Mouse (Mus musculus) erythroblast, embryonic 14.5 days (primary cell): ENCODE measurements around the gene Diexf.

Source experiments
- GATA1 ChIP-seq: IDR thresholded peaks from 2 replicates; pipeline ENCODE4 v1.6.1; 2012; ENCODE audit warnings: low read length, inconsistent platforms, mixed read lengths
- TAL1 ChIP-seq: IDR thresholded peaks from 3 replicates; pipeline ENCODE4 v1.6.1; 2012; ENCODE audit warnings: low read length, inconsistent platforms, mixed read lengths

DNA sequence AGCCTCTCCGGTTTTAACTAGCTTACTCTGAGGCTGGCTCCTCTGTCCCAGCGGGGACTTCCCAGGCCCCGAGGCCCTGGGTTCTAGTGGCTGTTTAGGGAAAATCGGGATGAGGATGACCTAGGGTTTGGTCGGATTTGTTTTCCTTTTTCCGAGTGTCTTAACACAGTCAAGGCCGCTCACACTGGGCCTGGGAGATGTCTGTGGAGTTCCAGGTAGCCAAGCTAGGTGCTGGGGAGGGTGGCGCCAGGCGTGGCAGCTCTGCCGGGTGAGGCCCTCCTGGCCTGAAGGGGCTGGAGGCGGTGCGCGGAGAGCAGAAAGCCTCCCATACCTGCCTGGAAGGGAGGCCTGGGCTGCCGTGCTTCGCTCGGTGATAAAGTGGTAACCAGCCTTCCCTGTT lies 23.5 kb upstream of the Diexf start:
- no peak for TF ChIP-seq GATA1
- no peak for TF ChIP-seq TAL1
